Mouse (Mus musculus) embryo, embryonic 11.5 days (tissue): ENCODE measurements around the gene Thap3.
A peak's percentile ranks its signal among the peaks of the same experiment; 100 is the strongest.

Source experiments
- DNase-seq: peaks from one replicate; pipeline ENCODE4 v3.0.0-alpha.2; 2012; ENCODE audit warnings: low read depth, low spot score

Thap3 gene

GRCm38 (mm10) chr4:152009076-152010051 lies 20.6 kb upstream of the Thap3 start:
- no peak for DNase-seq

GRCm38 (mm10) chr4:152008622-152009075 lies 19.9 kb upstream of the Thap3 start, which contains the start of gene Klhl21:
Klhl21 (plus strand) TSS chr4:152008803.
- DNase-seq, result peak; percentile 86

GRCm38 (mm10) chr4:152008148-152008500 lies 19.3 kb upstream of the Thap3 start:
- no peak for DNase-seq

GRCm38 (mm10) chr4:152007481-152008147 lies 18.8 kb upstream of the Thap3 start:
- DNase-seq, result no peak

DNA sequence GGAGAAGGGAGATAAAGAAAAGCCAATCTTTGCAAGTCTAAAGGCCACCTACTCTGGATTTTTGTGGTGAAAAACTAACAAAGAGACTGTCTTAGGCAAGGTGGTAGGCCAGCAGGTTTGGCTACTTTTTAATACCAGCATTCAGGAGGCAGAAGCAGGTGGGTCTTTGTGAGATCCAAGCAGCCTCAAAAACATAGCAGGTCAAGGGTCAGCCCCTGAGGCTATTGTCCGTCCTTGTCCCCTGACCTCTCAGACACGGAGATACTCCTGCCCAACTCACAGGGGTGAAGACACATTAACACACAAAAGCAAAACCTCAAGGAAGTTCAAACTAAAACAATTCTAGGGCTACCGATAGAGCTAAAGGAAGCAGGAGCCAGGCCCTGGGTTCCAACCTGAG lies 18.0 kb upstream of the Thap3 start:
- DNase-seq, result no peak

DNA sequence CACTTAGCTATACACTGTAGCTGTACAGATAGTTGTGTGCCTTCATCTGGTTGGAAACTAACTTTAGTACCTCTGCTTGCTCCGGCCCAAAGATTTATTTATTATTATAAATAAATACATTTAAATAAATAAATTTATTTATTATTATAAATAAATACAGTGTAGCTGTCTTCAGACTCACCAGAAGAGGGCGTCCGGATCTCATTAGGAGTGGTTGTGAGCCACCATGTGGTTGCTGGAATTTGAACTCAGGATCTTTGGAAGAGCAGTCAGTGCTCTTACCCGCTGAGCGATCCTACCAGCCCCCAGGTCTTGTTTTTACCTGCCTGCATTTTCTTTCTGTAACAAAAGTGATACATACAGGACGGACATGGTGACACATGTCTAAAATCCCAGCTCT lies 17.3 kb upstream of the Thap3 start:
- no peak for DNase-seq

DNA sequence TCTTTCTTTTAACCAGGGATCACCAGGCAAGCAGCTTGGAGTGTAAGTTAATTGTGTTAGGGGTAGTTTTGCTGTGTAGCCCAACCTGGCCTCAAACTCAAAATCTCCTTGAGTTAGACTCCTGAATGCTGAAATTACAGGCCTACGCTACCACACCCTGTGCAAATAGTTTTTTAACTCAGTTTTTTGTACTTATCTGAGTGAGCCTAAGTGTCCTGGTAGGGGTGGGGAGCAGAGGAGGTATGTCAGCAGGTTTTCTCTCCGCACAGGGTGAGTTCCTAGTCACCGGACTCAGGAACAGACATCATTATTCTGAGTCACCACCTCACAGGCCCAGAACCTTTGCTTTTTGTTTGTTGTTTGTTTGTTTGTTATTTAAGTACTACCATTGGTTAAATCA lies 13.3 kb upstream of the Thap3 start:
- DNase-seq, result no peak

DNA sequence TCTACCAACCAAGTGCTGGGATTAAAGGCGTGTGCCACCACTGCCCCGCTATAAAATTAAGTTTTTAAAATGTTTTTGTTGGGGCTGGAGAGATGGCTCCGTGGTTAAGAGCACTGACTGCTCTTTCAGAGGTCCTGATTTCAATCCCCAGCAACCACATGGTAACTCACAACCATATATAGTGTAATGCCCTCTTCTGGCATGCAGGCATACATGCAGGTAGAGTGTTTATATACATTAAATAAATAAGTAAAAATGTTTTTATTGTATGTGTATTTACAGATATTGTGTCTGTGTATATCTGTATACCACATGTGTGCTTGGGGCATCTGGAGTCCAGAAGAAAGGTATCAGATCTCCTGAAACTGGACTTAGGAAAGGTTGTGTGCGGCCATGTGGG lies 12.5 kb upstream of the Thap3 start:
- DNase-seq, result no peak

- DNase-seq, result no peak
Observed at GRCm38 (mm10) chr4:152000906-152001305, 12.1 kb upstream of the Thap3 start.

- DNase-seq, result no peak
Observed at GRCm38 (mm10) chr4:151999481-151999880, 10.7 kb upstream of the Thap3 start.

DNA sequence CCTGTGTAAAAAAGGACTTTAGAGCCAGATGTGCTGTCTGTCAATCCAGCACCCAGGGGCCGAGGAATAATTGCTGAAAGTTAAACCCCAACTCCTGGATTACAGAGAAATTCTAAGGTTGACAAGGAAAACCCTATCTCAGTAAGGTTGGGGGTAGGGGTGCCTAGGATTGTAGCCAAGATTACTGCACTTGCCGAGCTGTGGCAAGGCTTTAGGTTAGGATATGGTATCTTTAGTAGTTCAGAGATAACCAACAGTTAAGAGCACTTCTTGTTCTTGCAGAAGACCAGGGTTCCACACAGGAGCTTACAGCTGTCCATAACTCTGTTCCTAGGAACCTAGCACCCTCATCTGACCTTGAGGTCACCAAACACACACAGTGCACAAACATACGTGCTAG lies 8.9 kb upstream of the Thap3 start:
- no peak for DNase-seq

DNA sequence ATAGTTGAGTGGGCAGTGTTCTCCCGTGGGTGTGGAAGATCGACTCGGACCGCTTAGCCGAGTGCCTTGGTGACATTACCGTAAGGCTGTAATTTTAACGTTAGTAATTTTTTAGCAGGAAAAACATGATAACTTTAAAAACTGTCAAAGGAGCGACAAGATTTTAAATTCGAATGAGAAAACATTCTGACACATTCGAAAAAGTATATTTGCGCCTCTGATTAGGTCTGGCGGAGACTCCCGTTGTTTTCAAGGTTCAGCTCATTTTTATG lies 8.1 kb upstream of the Thap3 start:
- no peak for DNase-seq

- peak; percentile 98 for DNase-seq
Observed at GRCm38 (mm10) chr4:151996173-151996950, 7.6 kb upstream of the Thap3 start, which contains the start of gene Phf13. Phf13 (minus strand) TSS chr4:151996258.

DNA sequence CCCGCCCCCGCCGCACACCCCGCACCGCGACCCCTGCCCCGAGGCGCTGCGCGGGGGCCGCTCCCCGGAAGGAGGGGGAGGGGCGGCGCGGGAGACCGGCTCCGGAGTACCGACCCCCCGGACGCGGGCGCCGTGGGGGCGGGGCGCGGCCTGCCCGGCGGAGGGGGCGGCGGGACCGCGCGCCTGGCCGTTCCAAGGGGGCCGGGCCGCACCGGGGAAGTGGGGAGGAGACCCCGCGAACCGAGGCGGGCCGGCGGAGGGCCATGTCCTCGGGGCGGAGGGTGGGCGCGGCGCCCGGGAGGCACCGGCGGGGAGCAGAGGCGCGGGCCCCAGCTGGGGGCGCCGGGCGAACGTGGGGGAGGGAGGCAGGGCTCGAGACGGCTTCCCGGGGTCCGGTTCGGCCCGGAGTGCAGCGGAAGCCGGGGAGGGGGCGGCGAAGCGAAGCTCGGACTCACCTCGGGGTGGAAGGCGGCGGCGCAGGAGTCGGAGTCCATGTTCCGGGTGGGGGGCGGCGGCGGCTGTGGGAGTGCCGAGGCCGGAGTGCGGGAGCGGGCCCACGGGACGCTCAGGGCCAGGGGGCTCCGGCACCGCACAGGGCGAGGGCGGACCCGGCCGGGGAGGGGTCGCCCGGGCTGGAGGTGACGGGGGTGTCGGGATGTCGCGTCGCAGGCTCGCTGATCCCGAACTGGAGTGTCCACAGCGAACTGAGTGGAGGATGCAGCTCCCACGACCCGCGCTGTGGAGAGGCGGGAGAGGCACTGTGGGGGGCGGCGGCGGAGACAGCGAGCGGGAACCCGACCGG lies 6.8 kb upstream of the Thap3 start:
- no peak for DNase-seq

- no peak for DNase-seq
Observed at GRCm38 (mm10) chr4:151994228-151995171, 5.7 kb upstream of the Thap3 start.

DNA sequence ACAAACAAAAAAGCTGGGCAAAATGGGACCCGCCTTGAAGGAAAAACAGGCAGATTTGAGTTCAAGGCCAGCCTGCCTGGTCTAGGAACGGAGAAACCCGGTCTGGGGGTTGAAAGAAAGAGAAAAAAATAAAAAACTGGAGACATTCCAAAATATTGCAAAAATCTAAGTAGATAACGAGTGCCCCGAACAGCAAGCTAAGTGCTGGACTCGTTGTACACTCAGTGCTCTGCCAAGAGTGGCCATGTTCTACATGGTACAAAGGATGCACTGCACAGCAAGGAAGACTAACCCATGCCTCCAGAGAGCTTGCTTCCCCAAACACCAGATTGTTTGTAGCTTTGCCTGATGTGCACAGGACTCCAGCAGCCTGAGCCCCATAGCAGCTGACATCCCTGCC lies 4.2 kb upstream of the Thap3 start:
- DNase-seq, result no peak

GRCm38 (mm10) chr4:151992091-151992490 lies 3.3 kb upstream of the Thap3 start:
- no peak for DNase-seq

DNA sequence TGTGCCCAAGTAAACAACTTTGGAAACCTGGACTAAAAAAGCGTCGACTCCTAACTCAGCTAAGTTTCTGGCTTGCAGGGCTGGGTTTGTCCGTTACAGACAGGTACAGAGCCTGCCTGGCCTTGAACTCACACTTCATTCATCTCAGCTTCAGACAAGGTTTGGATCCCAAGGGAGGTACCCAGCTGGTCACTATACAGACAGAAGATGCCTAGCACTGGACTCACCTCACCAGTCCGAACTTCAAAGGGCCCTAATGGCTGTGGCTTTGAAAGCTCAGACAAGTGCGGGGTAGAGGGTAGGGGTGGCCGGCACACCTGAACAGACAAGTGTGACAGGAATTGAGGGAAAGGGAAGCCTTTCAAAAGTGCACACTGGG lies 302 bp upstream of the Thap3 start:
- no peak for DNase-seq

- DNase-seq, result no peak
Observed at GRCm38 (mm10) chr4:151988014-151988341, 819 bp downstream of the Thap3 start.

GRCm38 (mm10) chr4:151986650-151987049 lies 2.1 kb downstream of the Thap3 start:
- DNase-seq, result no peak
